Mouse (Mus musculus): Measurements from ENCODE around the gene Copz2. TPM values are rescaled to one million over a fixed set of nuclear protein-coding genes. Genes with fewer than 3 reads are reported as not detected.

Gene Copz2
- total and polyA plus RNA-seq, 3 experiments, result 0.52 to 9.0 (median 3.1) TPM

DNA sequence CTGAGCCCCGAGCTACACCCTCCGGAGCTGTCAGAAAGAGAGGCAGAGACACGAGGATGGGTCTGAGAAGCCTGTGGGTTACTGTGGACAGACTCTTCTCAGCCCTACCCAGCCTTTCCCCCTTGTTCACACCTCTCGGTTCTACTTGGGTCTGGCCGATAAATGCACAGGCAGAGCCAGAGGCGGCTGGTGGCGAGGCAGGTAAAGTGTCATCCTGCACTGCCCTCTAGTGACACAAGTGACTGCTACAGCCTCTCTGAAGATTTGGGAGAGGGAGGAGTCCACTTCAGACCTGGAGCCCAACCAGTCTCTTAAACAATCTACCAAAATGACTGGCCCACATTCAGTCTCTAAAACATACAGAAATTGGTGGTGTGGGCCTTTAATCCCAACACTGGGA, 60.3 kb downstream of the Copz2 start:
- TF ChIP-seq CTCF (IDR thresholded peaks at IDR 0.05; ENCODE audit: low read depth, low read length), result peak; percentile 40; the same call in 1 of the 2 replicates
- TF ChIP-seq GATA2 (IDR thresholded peaks at IDR 0.05; ENCODE audit: borderline replicate concordance, low read depth, low read length), result no peak
- no peak for TF ChIP-seq POLR2AphosphoS5 (IDR thresholded peaks at IDR 0.05; ENCODE audit: insufficient replicate concordance, low read depth, low read length)
- no peak for TF ChIP-seq TAL1 (conservative IDR thresholded peaks at IDR 0.05; ENCODE audit: low read depth, low read length)
- TF ChIP-seq GATA1 (IDR thresholded peaks at IDR 0.05; ENCODE audit: borderline replicate concordance, low read length), result no peak
- Histone ChIP-seq H3K4me1 (ENCODE audit: insufficient read depth, low read depth, low read length) (peaks cover 28% of the 10 kb centered on the region), H3K27me3 (ENCODE audit: insufficient read depth, low read length) (no peaks in the 10 kb centered on the region), H3K36me3 (replicated peaks) (peaks cover 95% of the 10 kb centered on the region), H3K9me3 (replicated peaks) (no peaks in the 10 kb centered on the region), H3K4me3 (ENCODE audit: low read depth, low read length) (no peak overlapping the region)
- ATAC-seq (ENCODE audit: extremely low read depth, insufficient number of reproducible peaks, low FRiP score, poor library complexity, severe bottlenecking) (peak; percentile 40; the same call in 1 of the 2 replicates), DNase-seq (ENCODE audit: low spot score) (peak; percentile 63)

Other genes starting within 250 kb of the Copz2 start
- 9.9 and 18.9 TPM in 2 replicates for gene Snx11, start 72.3 kb upstream of the Copz2 start, total RNA-seq (2014; fragmentation: Nextera tagmentation)
- gene Snx11, start 72.3 kb upstream of the Copz2 start, total RNA-seq (2017), result 19.9 and 21.4 TPM in 2 replicates
- 9.9 and 10.7 TPM in 2 replicates for gene Snx11, start 72.3 kb upstream of the Copz2 start, polyA plus RNA-seq (2012)
- 78.9 and 81.3 TPM in 2 replicates for gene Cbx1, start 60.7 kb upstream of the Copz2 start, total RNA-seq (2014; fragmentation: Nextera tagmentation)
- 99.1 and 100 TPM in 2 replicates for gene Cbx1, start 60.7 kb upstream of the Copz2 start, total RNA-seq (2017)
- gene Cbx1, start 60.7 kb upstream of the Copz2 start, polyA plus RNA-seq (2012), result 73.7 and 75.0 TPM in 2 replicates
- gene Nfe2l1, start 19.9 kb upstream of the Copz2 start, total RNA-seq (2014; fragmentation: Nextera tagmentation), result 56.3 and 70.5 TPM in 2 replicates
- 22.5 and 24.0 TPM in 2 replicates for gene Nfe2l1, start 19.9 kb upstream of the Copz2 start, total RNA-seq (2017)
- 29.1 and 35.9 TPM in 2 replicates for gene Nfe2l1, start 19.9 kb upstream of the Copz2 start, polyA plus RNA-seq (2012)
- 30.6 and 31.7 TPM in 2 replicates for gene Cdk5rap3, start 66.6 kb downstream of the Copz2 start, total RNA-seq (2014; fragmentation: Nextera tagmentation)
- 51.3 and 59.3 TPM in 2 replicates for gene Cdk5rap3, start 66.6 kb downstream of the Copz2 start, total RNA-seq (2017)
- gene Cdk5rap3, start 66.6 kb downstream of the Copz2 start, polyA plus RNA-seq (2012), result 63.6 TPM in 2 replicates
- not detected in 2 replicates for gene Prr15l, start 78.2 kb downstream of the Copz2 start, total RNA-seq (2014; fragmentation: Nextera tagmentation)
- gene Prr15l, start 78.2 kb downstream of the Copz2 start, total RNA-seq (2017), result 0.05 and 0.17 TPM in 2 replicates
- gene Prr15l, start 78.2 kb downstream of the Copz2 start, polyA plus RNA-seq (2012), result 0.11 and 0.17 TPM in 2 replicates
- 119 and 123 TPM in 2 replicates for gene Pnpo, start 94.1 kb downstream of the Copz2 start, total RNA-seq (2014; fragmentation: Nextera tagmentation)
- gene Pnpo, start 94.1 kb downstream of the Copz2 start, total RNA-seq (2017), result 298 and 340 TPM in 2 replicates
- gene Pnpo, start 94.1 kb downstream of the Copz2 start, polyA plus RNA-seq (2012), result 64.1 and 97.1 TPM in 2 replicates
- gene Sp2, start 133.1 kb downstream of the Copz2 start, total RNA-seq (2014; fragmentation: Nextera tagmentation), result 27.9 and 32.3 TPM in 2 replicates
- gene Sp2, start 133.1 kb downstream of the Copz2 start, total RNA-seq (2017), result 0.99 and 1.6 TPM in 2 replicates
- 46.6 and 54.6 TPM in 2 replicates for gene Sp2, start 133.1 kb downstream of the Copz2 start, polyA plus RNA-seq (2012)
- not detected in 2 replicates for gene Sp6, start 163.5 kb downstream of the Copz2 start, total RNA-seq (2014; fragmentation: Nextera tagmentation)
- 0.05 and 0.12 TPM in 2 replicates for gene Sp6, start 163.5 kb downstream of the Copz2 start, total RNA-seq (2017)
- gene Sp6, start 163.5 kb downstream of the Copz2 start, polyA plus RNA-seq (2012), result 0.01 TPM in 1 of 2 replicates, not detected in the other
- 1.2 and 5.3 TPM in 2 replicates for gene Scrn2, start 180.1 kb downstream of the Copz2 start, total RNA-seq (2014; fragmentation: Nextera tagmentation)
- gene Scrn2, start 180.1 kb downstream of the Copz2 start, total RNA-seq (2017), result 9.6 and 10.5 TPM in 2 replicates
- 12.7 and 14.5 TPM in 2 replicates for gene Scrn2, start 180.1 kb downstream of the Copz2 start, polyA plus RNA-seq (2012)
- 0.60 TPM in 1 of 2 replicates, not detected in the other for gene Lrrc46, start 191.5 kb downstream of the Copz2 start, total RNA-seq (2014; fragmentation: Nextera tagmentation)
- gene Lrrc46, start 191.5 kb downstream of the Copz2 start, total RNA-seq (2017), result 0.44 and 0.52 TPM in 2 replicates
- 0.07 and 0.20 TPM in 2 replicates for gene Lrrc46, start 191.5 kb downstream of the Copz2 start, polyA plus RNA-seq (2012)
- 34.2 and 37.8 TPM in 2 replicates for gene Mrpl10, start 191.7 kb downstream of the Copz2 start, total RNA-seq (2014; fragmentation: Nextera tagmentation)
- 36.2 and 36.5 TPM in 2 replicates for gene Mrpl10, start 191.7 kb downstream of the Copz2 start, total RNA-seq (2017)
- 69.8 and 71.4 TPM in 2 replicates for gene Mrpl10, start 191.7 kb downstream of the Copz2 start, polyA plus RNA-seq (2012)
- gene Osbpl7, start 200.8 kb downstream of the Copz2 start, total RNA-seq (2014; fragmentation: Nextera tagmentation), result 15.7 and 40.7 TPM in 2 replicates
- gene Osbpl7, start 200.8 kb downstream of the Copz2 start, total RNA-seq (2017), result 8.8 and 9.7 TPM in 2 replicates
- 22.0 and 29.7 TPM in 2 replicates for gene Osbpl7, start 200.8 kb downstream of the Copz2 start, polyA plus RNA-seq (2012)